Mouse (Mus musculus) neutrophil, adult 83 days (primary cell): ENCODE data around the gene Gm14151. TPM values are rescaled to one million over a fixed set of nuclear protein-coding genes. Genes with fewer than 3 reads are reported as not detected.

ENCODE experiments used
- total RNA-seq, 2 experiments: library from RNA; stranded (reverse); gene quantifications; one replicate each; pipeline ENCODE4 v1.2.4; 2023

The Gm14151 gene
- not detected for total RNA-seq

GRCm38 (mm10) chr2:151092250-151092649, at the start of gene Gm14151:
Gene Gm14151, minus strand, starts transcription at chr2:151092350.

GRCm38 (mm10) chr2:151097945-151098344, 5.8 kb upstream of the Gm14151 start, which contains the start of gene Gm14147:
Gene Gm14147, plus strand, starts transcription at chr2:151098245.

GRCm38 (mm10) chr2:151039232-151039695, 52.9 kb downstream of the Gm14151 start, which contains the start of the genes Ninl and Nanp:
Gene Ninl, minus strand, starts transcription at chr2:151039382.
Gene Nanp, minus strand, starts transcription at chr2:151039398.

Other genes starting within 250 kb of the Gm14151 start
- gene Abhd12, start 187.6 kb downstream of the Gm14151 start, total RNA-seq, result 10 to 100 TPM; 27.2 to 35.4 TPM
- 10 to 100 TPM; 16.6 to 17.0 TPM for gene Gins1, start 186.9 kb downstream of the Gm14151 start, total RNA-seq
- gene Ninl, start 53.0 kb downstream of the Gm14151 start, total RNA-seq, result 1 to 10 TPM in 1 of 2 experiments, under 1 TPM in 1; 0.57 to 3.7 TPM
- gene Nanp, start 53.0 kb downstream of the Gm14151 start, total RNA-seq, result 10 to 100 TPM in 1 of 2 experiments, 1 to 10 TPM in 1; 7.4 to 12.0 TPM
- gene Gm14147, start 5.9 kb upstream of the Gm14151 start, total RNA-seq, result not detected